Mouse (Mus musculus) CH12.LX (cell line): ENCODE results near the gene Zfp488.

Experiments used
- BHLHE40 ChIP-seq: IDR thresholded peaks from 2 replicates; pipeline ENCODE4 v1.6.1; 2011; ENCODE audit warnings: mild to moderate bottlenecking, low read depth, low read length, improper control_type of control experiment
- CHD2 ChIP-seq: IDR thresholded peaks from 2 replicates; pipeline ENCODE4 v1.6.1; 2011; ENCODE audit warnings: low read length, improper control_type of control experiment
- CTCF ChIP-seq, 2 experiments: IDR thresholded peaks in 1 of 2; conservative IDR thresholded peaks in 1 of 2; 2 replicates each; pipeline ENCODE4 v1.5.1; 2011 to 2012; ENCODE audit warnings: low read depth in 2 of 2, low read length in 2 of 2, improper control_type of control experiment in 1 of 2, inconsistent platforms in 1 of 2, mild to moderate bottlenecking in 1 of 2, moderate library complexity in 1 of 2
- E2F4 ChIP-seq: IDR thresholded peaks from 2 replicates; pipeline ENCODE4 v1.6.1; 2011; ENCODE audit warnings: low read depth, low read length, improper control_type of control experiment; ENCODE audit not compliant: insufficient replicate concordance
- EP300 ChIP-seq: IDR thresholded peaks from 2 replicates; pipeline ENCODE4 v1.6.1; 2011; ENCODE audit warnings: low read length, improper control_type of control experiment
- ETS1 ChIP-seq: conservative IDR thresholded peaks from 2 replicates; pipeline ENCODE4 v1.6.1; 2012; ENCODE audit warnings: low read depth, mild to moderate bottlenecking, inconsistent platforms, low read length, improper control_type of control experiment, moderate library complexity
- GABPA ChIP-seq: IDR thresholded peaks from 2 replicates; pipeline ENCODE4 v1.6.1; 2012; ENCODE audit warnings: low read depth, low read length, improper control_type of control experiment, inconsistent platforms; ENCODE audit not compliant: insufficient replicate concordance
- MAFK ChIP-seq: IDR thresholded peaks from 2 replicates; pipeline ENCODE4 v1.6.1; 2011; ENCODE audit warnings: low read length, improper control_type of control experiment; ENCODE audit not compliant: insufficient replicate concordance
- MAX ChIP-seq: IDR thresholded peaks from 2 replicates; pipeline ENCODE4 v1.6.1; 2011; ENCODE audit warnings: low read length, improper control_type of control experiment
- MYC ChIP-seq: IDR thresholded peaks from 2 replicates; pipeline ENCODE4 v1.6.1; 2011; ENCODE audit warnings: low read depth, mild to moderate bottlenecking, improper control_type of control experiment, low read length
- POLR2A ChIP-seq: IDR thresholded peaks from 2 replicates; pipeline ENCODE4 v1.6.1; 2011; ENCODE audit warnings: low read depth, mild to moderate bottlenecking, improper control_type of control experiment, low read length
- RAD21 ChIP-seq: IDR thresholded peaks from 2 replicates; pipeline ENCODE4 v1.6.1; 2011; ENCODE audit warnings: low read depth, mild to moderate bottlenecking, low read length, improper control_type of control experiment, moderate library complexity
- TCF12 ChIP-seq: IDR thresholded peaks from 2 replicates; pipeline ENCODE4 v1.6.1; 2014; ENCODE audit warnings: low read depth, mild to moderate bottlenecking, inconsistent platforms, low read length, improper control_type of control experiment
- ZNF384 ChIP-seq: IDR thresholded peaks from 2 replicates; pipeline ENCODE4 v1.6.1; 2012; ENCODE audit warnings: low read depth, low read length, improper control_type of control experiment, inconsistent platforms

- TF ChIP-seq CTCF (conservative IDR thresholded peaks at IDR 0.05 in 1 of 2, IDR thresholded peaks at IDR 0.05 in 1 of 2; ENCODE audit: low read depth in 2 of 2, low read length in 2 of 2) (no peak), MAFK (no peak), RAD21 (no peak), EP300 (no peak), TCF12 (no peak), ETS1 (no peak), MYC (no peak), ZNF384 (no peak), POLR2A (no peak), GABPA (no peak), E2F4 (no peak), BHLHE40 (no peak), MAX (no peak), CHD2 (no peak)
Measured at GRCm38 (mm10) chr14:34016381-34016780, 37.8 kb upstream of the Zfp488 start, which contains the start of gene Gm5460.
